Mouse (Mus musculus): ENCODE measurements around the gene Rad17. TPM values are rescaled to one million over a fixed set of nuclear protein-coding genes. Genes with fewer than 3 reads are reported as not detected.
A peak's percentile ranks its signal among the peaks of the same experiment; 100 is the strongest.

Rad17 gene
- polyA plus RNA-seq, 1 experiment from 2014 or later = 22.9 TPM

GRCm38 (mm10) chr13:100594838-100595551, 55.9 kb downstream of the Rad17 start:
- no peak overlapping the region for H3K27ac ChIP-seq (replicated peaks)
- H3K4me2 ChIP-seq = no peak overlapping the region
- H3K9me3 ChIP-seq = no peaks in the 10 kb centered on the region
- H3K4me1 ChIP-seq = no peaks in the 10 kb centered on the region
- 76% methylated on average over 5 of the region's 5 CpGs for WGBS
- peaks cover 5% of the 10 kb centered on the region; the same call in 1 of the 2 replicates for H3K36me3 ChIP-seq
- ATAC-seq (ENCODE audit: extremely low read depth, insufficient number of reproducible peaks, low FRiP score, low TSS enrichment) = no peak
- no peak overlapping the region for H3K9ac ChIP-seq
- H3K27me3 ChIP-seq (replicated peaks) = no peaks in the 10 kb centered on the region
- H3K4me3 ChIP-seq = no peak overlapping the region

- H3K4me2 ChIP-seq = peak overlapping the region; percentile 38; the same call in 1 of the 2 replicates
- H3K9me3 ChIP-seq = no peaks in the 10 kb centered on the region
- peaks cover 5% of the 10 kb centered on the region; the same call in 1 of the 2 replicates for H3K36me3 ChIP-seq
- 50% methylated on average over 12 of the region's 17 CpGs for WGBS
- no peak overlapping the region for H3K27ac ChIP-seq (replicated peaks)
- H3K4me1 ChIP-seq = no peaks in the 10 kb centered on the region
- no peak for ATAC-seq (ENCODE audit: extremely low read depth, insufficient number of reproducible peaks, low FRiP score, low TSS enrichment)
- no peaks in the 10 kb centered on the region for H3K27me3 ChIP-seq (replicated peaks)
- no peak overlapping the region for H3K9ac ChIP-seq
- H3K4me3 ChIP-seq = 0 out of 2 replicates have a peak overlapping the region, but pooled peaks have one; percentile 10
Observed at GRCm38 (mm10) chr13:100594041-100594792, 56.6 kb downstream of the Rad17 start.

- H3K27ac ChIP-seq (replicated peaks) = no peak overlapping the region
- peak overlapping the region; percentile 42 for H3K4me2 ChIP-seq
- 82% methylated on average over 12 of the region's 12 CpGs for WGBS
- peak overlapping the region; percentile 13 for H3K4me3 ChIP-seq
- no peak for ATAC-seq (ENCODE audit: extremely low read depth, insufficient number of reproducible peaks, low FRiP score, low TSS enrichment)
- H3K4me1 ChIP-seq = no peaks in the 10 kb centered on the region
- no peaks in the 10 kb centered on the region for H3K36me3 ChIP-seq
- H3K9ac ChIP-seq = peak overlapping the region; percentile 37; the same call in 1 of the 2 replicates
- H3K9me3 ChIP-seq = no peaks in the 10 kb centered on the region
- no peaks in the 10 kb centered on the region for H3K27me3 ChIP-seq (replicated peaks)
Observed at GRCm38 (mm10) chr13:100588646-100589045, 62.2 kb downstream of the Rad17 start.

- Histone ChIP-seq H3K9ac (no peak overlapping the region), H3K27ac (replicated peaks) (peak overlapping the region; percentile 16), H3K27me3 (replicated peaks) (no peaks in the 10 kb centered on the region), H3K4me1 (peaks cover 9% of the 10 kb centered on the region), H3K4me2 (no peak overlapping the region), H3K9me3 (no peaks in the 10 kb centered on the region), H3K4me3 (no peak overlapping the region), H3K36me3 (no peaks in the 10 kb centered on the region)
- no peak for ATAC-seq (ENCODE audit: extremely low read depth, insufficient number of reproducible peaks, low FRiP score, low TSS enrichment)
- 34% methylated on average over 5 of the region's 6 CpGs for WGBS
Observed at GRCm38 (mm10) chr13:100582144-100582543, 68.7 kb downstream of the Rad17 start.

- Histone ChIP-seq H3K27me3 (replicated peaks) (no peaks in the 10 kb centered on the region), H3K9ac (no peak overlapping the region; the same call in 1 of the 2 replicates), H3K4me2 (no peak overlapping the region), H3K36me3 (no peaks in the 10 kb centered on the region), H3K4me1 (peaks cover 9% of the 10 kb centered on the region), H3K27ac (replicated peaks) (peak overlapping the region; percentile 16), H3K9me3 (no peaks in the 10 kb centered on the region), H3K4me3 (no peak overlapping the region)
- WGBS = 11% methylated on average over 3 of the region's 3 CpGs
- ATAC-seq (ENCODE audit: extremely low read depth, insufficient number of reproducible peaks, low FRiP score, low TSS enrichment) = no peak
Observed at GRCm38 (mm10) chr13:100581701-100582100, 69.2 kb downstream of the Rad17 start.

GRCm38 (mm10) chr13:100579951-100580350, 70.9 kb downstream of the Rad17 start:
- no peaks in the 10 kb centered on the region for H3K9me3 ChIP-seq
- H3K9ac ChIP-seq = no peak overlapping the region
- no peak for ATAC-seq (ENCODE audit: extremely low read depth, insufficient number of reproducible peaks, low FRiP score, low TSS enrichment)
- no peak overlapping the region for H3K4me3 ChIP-seq
- no peak overlapping the region for H3K4me2 ChIP-seq
- no peaks in the 10 kb centered on the region for H3K27me3 ChIP-seq (replicated peaks)
- H3K36me3 ChIP-seq = no peaks in the 10 kb centered on the region
- no peak overlapping the region for H3K27ac ChIP-seq (replicated peaks)
- peaks cover 15% of the 10 kb centered on the region for H3K4me1 ChIP-seq

GRCm38 (mm10) chr13:100579220-100579619, 71.6 kb downstream of the Rad17 start:
- H3K4me3 ChIP-seq = no peak overlapping the region
- no peak overlapping the region for H3K9ac ChIP-seq
- H3K9me3 ChIP-seq = 0 out of 2 replicates have a peak, but pooled peaks cover under 1% of the 10 kb centered on the region
- H3K4me2 ChIP-seq = no peak overlapping the region
- peaks cover 15% of the 10 kb centered on the region for H3K4me1 ChIP-seq
- WGBS = 49% methylated on average over 3 of the region's 3 CpGs
- H3K27me3 ChIP-seq (replicated peaks) = no peaks in the 10 kb centered on the region
- H3K27ac ChIP-seq (replicated peaks) = no peak overlapping the region
- no peak for ATAC-seq (ENCODE audit: extremely low read depth, insufficient number of reproducible peaks, low FRiP score, low TSS enrichment)
- H3K36me3 ChIP-seq = no peaks in the 10 kb centered on the region

- H3K27ac ChIP-seq (replicated peaks) = peak overlapping the region; percentile 32; the same call in 1 of the 2 replicates
- H3K4me3 ChIP-seq = no peak overlapping the region
- H3K27me3 ChIP-seq (replicated peaks) = no peaks in the 10 kb centered on the region
- ATAC-seq (ENCODE audit: extremely low read depth, insufficient number of reproducible peaks, low FRiP score, low TSS enrichment) = no peak
- H3K36me3 ChIP-seq = no peaks in the 10 kb centered on the region
- H3K9ac ChIP-seq = no peak overlapping the region
- WGBS = 28% methylated on average over 2 of the region's 2 CpGs
- 0 out of 2 replicates have a peak, but pooled peaks cover 5% of the 10 kb centered on the region for H3K9me3 ChIP-seq
- H3K4me1 ChIP-seq = peaks cover 6% of the 10 kb centered on the region; the same call in 1 of the 2 replicates
- no peak overlapping the region for H3K4me2 ChIP-seq
Observed at GRCm38 (mm10) chr13:100575950-100576349, 74.9 kb downstream of the Rad17 start.

- Histone ChIP-seq H3K4me3 (no peak overlapping the region), H3K4me2 (no peak overlapping the region), H3K27ac (replicated peaks) (no peak overlapping the region), H3K4me1 (0 out of 2 replicates have a peak, but pooled peaks cover 2% of the 10 kb centered on the region), H3K9me3 (0 out of 2 replicates have a peak, but pooled peaks cover 5% of the 10 kb centered on the region), H3K36me3 (no peaks in the 10 kb centered on the region), H3K9ac (no peak overlapping the region), H3K27me3 (replicated peaks) (no peaks in the 10 kb centered on the region)
- WGBS = 52% methylated on average over 2 of the region's 2 CpGs
- no peak for ATAC-seq (ENCODE audit: extremely low read depth, insufficient number of reproducible peaks, low FRiP score, low TSS enrichment)
Observed at GRCm38 (mm10) chr13:100570713-100571112, 80.1 kb downstream of the Rad17 start.

- Histone ChIP-seq H3K9me3 (no peaks in the 10 kb centered on the region), H3K27me3 (replicated peaks) (no peaks in the 10 kb centered on the region), H3K4me3 (no peak overlapping the region), H3K27ac (replicated peaks) (no peak overlapping the region), H3K4me2 (no peak overlapping the region), H3K36me3 (no peaks in the 10 kb centered on the region), H3K4me1 (no peaks in the 10 kb centered on the region), H3K9ac (no peak overlapping the region)
- WGBS = 92% methylated on average over 1 of the region's 1 CpGs
- no peak for ATAC-seq (ENCODE audit: extremely low read depth, insufficient number of reproducible peaks, low FRiP score, low TSS enrichment)
Observed at GRCm38 (mm10) chr13:100568359-100568758, 82.5 kb downstream of the Rad17 start.
